Mouse (Mus musculus) heart, embryonic 10.5 days (tissue): ENCODE results near the gene Pon1. TPM values are rescaled to one million over a fixed set of nuclear protein-coding genes. Genes with fewer than 3 reads are reported as not detected.

Experiments
- DNase-seq: peaks from one replicate; pipeline ENCODE4 v3.0.0-alpha.2; 2017; ENCODE audit warnings: low spot score
- H3K27ac ChIP-seq: fragments of 300-500 bp; sonication (generic); 2 replicates; pipeline ENCODE4 v1.5.1; 2016; ENCODE audit warnings: mild to moderate bottlenecking
- H3K27me3 ChIP-seq: fragments of 300-500 bp; sonication (generic); 2 replicates; pipeline ENCODE4 v1.6.1; 2016; ENCODE audit warnings: mild to moderate bottlenecking; ENCODE audit not compliant: poor library complexity, insufficient read depth, severe bottlenecking
- H3K36me3 ChIP-seq: fragments of 300-500 bp; sonication (generic); 2 replicates; pipeline ENCODE4 v1.6.1; 2016; ENCODE audit warnings: mild to moderate bottlenecking, moderate library complexity
- H3K4me1 ChIP-seq: fragments of 300-500 bp; sonication (generic); 2 replicates; pipeline ENCODE4 v1.6.1; 2016; ENCODE audit warnings: mild to moderate bottlenecking
- H3K4me3 ChIP-seq: fragments of 300-500 bp; sonication (generic); 2 replicates; pipeline ENCODE4 v1.5.1; 2016; ENCODE audit warnings: mild to moderate bottlenecking, moderate library complexity
- H3K9me3 ChIP-seq: fragments of 300-500 bp; sonication (generic); 2 replicates; pipeline ENCODE4 v1.6.1; 2016; ENCODE audit warnings: mild to moderate bottlenecking, moderate library complexity
- WGBS: fragments of 180-500 bp; shearing (Covaris S2); methylation state at CpG from one replicate; pipeline ENCODE4 v1.1.7; 2016; 5-methylcytosine and 5-hydroxymethylcytosine counted together
- polyA plus RNA-seq: library from polyadenylated mRNA; unstranded; fragments of >200 nt; fragmentation: Nextera tagmentation; extraction: Ambion mirVana; gene quantifications from 2 replicates; pipeline ENCODE4 v1.2.1, GENCODE M21; 2016

Pon1 gene
- polyA plus RNA-seq, 1 experiment from 2014 or later: 0.21 TPM

DNA sequence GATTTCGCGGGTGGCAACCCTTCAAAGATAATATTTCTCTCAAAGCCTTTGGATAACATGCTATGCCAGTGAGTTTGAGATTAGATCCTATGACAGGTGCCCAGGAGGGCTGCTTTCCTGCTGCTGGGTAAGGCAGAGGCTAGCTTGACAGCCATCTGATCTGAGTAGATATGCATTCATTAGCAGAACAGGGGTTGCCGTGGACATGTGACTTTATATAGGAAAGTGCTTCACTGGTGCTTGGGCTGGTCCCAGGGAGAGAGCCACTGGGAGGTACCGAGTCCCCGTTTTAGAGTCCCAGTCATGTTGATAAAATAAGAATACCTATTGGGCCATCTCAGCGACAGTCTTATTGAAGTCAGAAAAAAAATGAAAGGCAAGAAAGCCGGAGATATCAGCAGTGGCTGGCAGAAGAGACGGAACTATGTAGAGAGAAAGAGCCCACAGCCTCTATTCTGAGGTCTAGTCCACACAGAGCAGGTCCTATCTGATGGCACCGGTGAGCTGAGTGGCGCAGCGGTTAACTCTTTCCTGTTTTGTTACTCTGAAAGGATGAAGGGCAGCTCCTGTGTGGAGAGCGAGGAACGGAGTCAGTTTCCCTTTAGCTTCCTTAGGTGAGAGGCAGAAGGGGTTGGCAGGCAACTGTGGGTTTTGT, 46.1 kb downstream of the Pon1 start:
- WGBS: 49% methylated on average over 13 of the region's 13 CpGs
- Histone ChIP-seq H3K9me3 (no peaks in the 10 kb centered on the region), H3K4me1 (peaks cover 37% of the 10 kb centered on the region), H3K27ac (no peak overlapping the region), H3K4me3 (no peak overlapping the region), H3K27me3 (no peaks in the 10 kb centered on the region), H3K36me3 (no peaks in the 10 kb centered on the region)
- DNase-seq: no peak

GRCm38 (mm10) chr6:5139666-5140065, 54.1 kb downstream of the Pon1 start:
- 91% methylated on average over 9 of the region's 9 CpGs for WGBS
- H3K27me3 ChIP-seq: no peaks in the 10 kb centered on the region
- no peak overlapping the region for H3K27ac ChIP-seq
- no peaks in the 10 kb centered on the region for H3K9me3 ChIP-seq
- H3K4me1 ChIP-seq: no peaks in the 10 kb centered on the region
- peaks cover 5% of the 10 kb centered on the region for H3K36me3 ChIP-seq
- no peak for DNase-seq
- no peak overlapping the region for H3K4me3 ChIP-seq

- Histone ChIP-seq H3K27ac (no peak overlapping the region), H3K36me3 (peaks cover 11% of the 10 kb centered on the region), H3K27me3 (no peaks in the 10 kb centered on the region), H3K9me3 (no peaks in the 10 kb centered on the region), H3K4me1 (no peaks in the 10 kb centered on the region), H3K4me3 (no peak overlapping the region)
- DNase-seq: no peak
- 87% methylated on average over 12 of the region's 12 CpGs for WGBS
These were observed 54.7 kb downstream of the Pon1 start for GRCm38 (mm10) chr6:5138875-5139631.

- DNase-seq: no peak
- Histone ChIP-seq H3K4me3 (no peak overlapping the region), H3K9me3 (no peaks in the 10 kb centered on the region), H3K4me1 (no peaks in the 10 kb centered on the region), H3K27ac (no peak overlapping the region), H3K27me3 (no peaks in the 10 kb centered on the region), H3K36me3 (peaks cover 13% of the 10 kb centered on the region)
- WGBS: 84% methylated on average over 6 of the region's 6 CpGs
These were observed 57.7 kb downstream of the Pon1 start for GRCm38 (mm10) chr6:5136046-5136445.

GRCm38 (mm10) chr6:5134986-5135385, 58.8 kb downstream of the Pon1 start:
- Histone ChIP-seq H3K27ac (no peak overlapping the region), H3K4me1 (no peaks in the 10 kb centered on the region), H3K9me3 (no peaks in the 10 kb centered on the region), H3K27me3 (no peaks in the 10 kb centered on the region), H3K4me3 (no peak overlapping the region), H3K36me3 (peaks cover 13% of the 10 kb centered on the region)
- 71% methylated on average over 6 of the region's 6 CpGs for WGBS
- DNase-seq: no peak

DNA sequence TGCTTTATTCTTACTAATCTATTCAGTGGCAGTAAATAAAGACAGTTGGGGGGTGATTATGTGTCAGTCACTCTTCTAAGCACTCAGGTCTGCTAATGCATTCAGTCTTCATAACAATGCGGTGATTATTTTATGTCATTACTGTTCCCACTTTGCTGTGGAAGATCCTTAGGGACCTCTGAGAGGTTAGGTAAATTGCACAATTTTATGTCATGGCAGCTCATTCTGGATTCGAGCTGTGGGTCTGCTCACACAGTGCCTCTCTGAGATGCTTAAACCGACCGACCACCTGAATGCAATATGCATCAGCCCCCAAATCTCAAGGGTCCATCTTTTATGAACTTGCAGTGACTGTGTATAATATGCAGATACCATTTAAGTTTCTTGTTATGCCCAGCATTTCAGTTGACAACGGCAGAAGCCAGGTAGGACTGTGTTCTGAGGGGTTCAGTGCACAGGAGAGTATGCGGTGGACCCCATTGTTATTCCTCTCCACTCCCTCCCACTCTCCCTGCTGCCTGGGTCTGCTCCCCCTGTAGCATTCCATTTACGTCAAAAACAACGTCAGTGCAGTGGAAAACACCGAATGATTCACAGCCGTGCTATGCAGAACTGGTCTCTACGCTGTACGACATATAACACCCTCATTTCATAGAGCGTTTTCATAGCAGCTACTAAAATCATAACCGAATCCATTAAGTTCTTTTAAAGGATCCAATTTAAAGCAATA, 64.2 kb downstream of the Pon1 start:
- no peaks in the 10 kb centered on the region for H3K9me3 ChIP-seq
- no peak for DNase-seq
- H3K27ac ChIP-seq: no peak overlapping the region
- no peaks in the 10 kb centered on the region for H3K4me1 ChIP-seq
- peaks cover 6% of the 10 kb centered on the region for H3K36me3 ChIP-seq
- no peak overlapping the region for H3K4me3 ChIP-seq
- 87% methylated on average over 14 of the region's 14 CpGs for WGBS
- H3K27me3 ChIP-seq: no peaks in the 10 kb centered on the region

GRCm38 (mm10) chr6:5120229-5120628, 73.5 kb downstream of the Pon1 start:
- DNase-seq: no peak
- no peak overlapping the region for H3K4me3 ChIP-seq
- H3K9me3 ChIP-seq: no peaks in the 10 kb centered on the region
- H3K27me3 ChIP-seq: no peaks in the 10 kb centered on the region
- no peaks in the 10 kb centered on the region; the same call in 1 of the 2 replicates for H3K4me1 ChIP-seq
- H3K36me3 ChIP-seq: peaks cover 22% of the 10 kb centered on the region
- no peak overlapping the region for H3K27ac ChIP-seq
- WGBS: 59% methylated on average over 3 of the region's 3 CpGs

DNA sequence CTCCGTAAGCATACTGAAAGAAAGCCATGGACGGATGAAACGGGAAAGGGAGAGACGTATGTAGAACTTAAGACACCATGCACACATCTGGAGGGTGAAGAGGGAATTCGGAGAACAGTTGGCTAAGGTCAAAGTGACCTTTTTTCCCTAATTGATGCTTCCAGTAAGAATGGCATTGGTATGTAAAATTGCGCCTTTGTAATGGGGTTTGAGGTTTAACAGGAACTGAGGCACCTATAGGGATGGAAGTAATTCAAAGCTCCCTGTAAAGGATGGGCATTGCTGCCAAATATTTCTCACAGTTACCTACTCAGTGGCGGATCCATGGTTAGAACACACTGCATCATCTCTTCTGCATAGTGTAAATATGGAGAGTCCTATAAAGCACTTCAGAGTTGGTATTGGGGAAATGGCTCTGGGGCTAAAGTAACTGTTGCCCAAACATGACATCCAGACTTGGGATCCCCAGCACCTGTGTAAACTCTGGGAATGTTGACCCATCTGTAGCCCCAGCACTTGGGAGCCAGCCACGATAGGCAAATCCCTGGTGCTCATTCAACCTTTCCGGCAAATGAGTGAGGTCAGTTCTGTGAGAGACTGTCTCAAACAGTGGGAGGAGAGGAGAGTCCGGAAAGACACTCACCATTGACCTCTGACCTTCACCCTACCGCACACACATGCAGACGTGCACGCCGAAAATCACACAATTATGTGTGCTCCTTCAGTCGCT, 74.4 kb downstream of the Pon1 start:
- no peak for DNase-seq
- Histone ChIP-seq H3K9me3 (no peaks in the 10 kb centered on the region), H3K27ac (no peak overlapping the region), H3K27me3 (no peaks in the 10 kb centered on the region), H3K36me3 (peaks cover 23% of the 10 kb centered on the region), H3K4me3 (no peak overlapping the region), H3K4me1 (no peaks in the 10 kb centered on the region; the same call in 1 of the 2 replicates)
- 86% methylated on average over 15 of the region's 15 CpGs for WGBS

Other genes with a start within 250 kb of the Pon1 start
- gene Pon3, start 62.3 kb upstream of the Pon1 start, polyA plus RNA-seq: 24.6 and 31.8 TPM in 2 replicates
- 36.8 and 37.9 TPM in 2 replicates for gene Pon2, start 104.5 kb upstream of the Pon1 start, polyA plus RNA-seq
- gene Asb4, start 189.4 kb upstream of the Pon1 start, polyA plus RNA-seq: 60.7 and 132 TPM in 2 replicates